Mouse (Mus musculus): ENCODE results near the gene Tmem199. TPM values are rescaled to one million over a fixed set of nuclear protein-coding genes. Genes with fewer than 3 reads are reported as not detected.

Gene Tmem199
- total RNA-seq, 1 experiment = 73.1 TPM

DNA sequence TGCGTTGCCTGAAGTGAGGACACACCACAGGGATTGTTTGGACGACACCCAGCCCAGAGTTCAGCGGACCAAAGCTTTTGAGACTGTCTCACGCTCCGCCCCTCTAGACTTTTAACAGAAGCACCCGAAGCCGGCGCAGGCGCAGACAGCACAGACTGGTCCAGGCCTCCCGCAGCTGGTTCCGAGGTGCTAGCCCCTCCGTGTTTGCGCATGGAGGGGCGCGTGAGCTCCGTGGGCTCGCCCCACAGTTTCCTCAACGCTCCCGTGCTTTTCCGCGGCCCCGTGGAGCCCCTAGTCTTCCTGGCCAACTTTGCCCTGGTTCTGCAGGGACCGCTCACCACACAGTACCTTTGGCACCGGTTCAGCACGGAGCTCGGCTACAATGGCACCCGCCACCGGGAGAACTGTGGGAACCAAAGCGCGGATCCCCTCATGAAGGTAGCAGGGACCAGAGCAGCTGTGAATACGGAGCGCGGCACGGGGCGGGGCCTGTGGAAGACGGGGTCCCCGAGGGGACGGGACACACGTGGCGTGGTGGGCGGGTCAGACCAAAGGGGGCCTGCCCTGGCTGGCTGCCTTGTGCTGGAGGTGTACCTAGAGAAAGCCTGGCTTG lies 46.3 kb downstream of the Tmem199 start, which contains the start of gene Slc46a1:
TSS of gene Slc46a1 (plus strand) at position 130 of the 613 bp plus-strand sequence.
- in situ Hi-C loops (cut with MboI; ENCODE audit: low sequenced_read_pairs in 2 of 2, unreplicated experiment in 2 of 2) = no loop called here
- Histone ChIP-seq H3K9me3 (ENCODE audit: control insufficient read depth, insufficient read depth, low read depth, low read length) (no peaks in the 10 kb centered on the region), H3K27ac (ENCODE audit: insufficient read depth, low read depth, low read length, poor library complexity, severe bottlenecking) (peak within 1 kb of the TSS; percentile 28), H3K4me3 (ENCODE audit: insufficient read depth in 1 of 2, low read depth in 1 of 2, low read length in 2 of 2, poor library complexity in 1 of 2, severe bottlenecking in 1 of 2) (peak within 1 kb of the TSS; percentile 89 to 92), H3K9ac (ENCODE audit: insufficient read depth, low read depth, low read length, poor library complexity, severe bottlenecking) (peak within 1 kb of the TSS; percentile 89), H3K4me1 (ENCODE audit: control insufficient read depth in 2 of 2, insufficient read depth in 2 of 2, low read length in 2 of 2, poor library complexity in 1 of 2) (peaks cover 0 to 20% of the 10 kb centered on the region in 2 experiments; a peak in 2 of 4 replicates), H3K36me3 (ENCODE audit: control insufficient read depth, insufficient read depth, low read length, poor library complexity, severe bottlenecking) (no peaks in the 10 kb centered on the region)
- TF ChIP-seq ZNF384 (IDR thresholded peaks at IDR 0.05; ENCODE audit: low read depth, low read length) (no peak), CHD2 (IDR thresholded peaks at IDR 0.05; ENCODE audit: low read depth, low read length) (no peak), MAFK (IDR thresholded peaks at IDR 0.05; ENCODE audit: insufficient read depth, low read depth, low read length) (no peak), HCFC1 (IDR thresholded peaks at IDR 0.05; ENCODE audit: borderline replicate concordance, insufficient read depth, low read length) (no peak), ZC3H11A (IDR thresholded peaks at IDR 0.05; ENCODE audit: borderline replicate concordance, low read depth, low read length) (no peak)
- DNase-seq (ENCODE audit: low read depth, low spot score) = peak; percentile 77

DNA sequence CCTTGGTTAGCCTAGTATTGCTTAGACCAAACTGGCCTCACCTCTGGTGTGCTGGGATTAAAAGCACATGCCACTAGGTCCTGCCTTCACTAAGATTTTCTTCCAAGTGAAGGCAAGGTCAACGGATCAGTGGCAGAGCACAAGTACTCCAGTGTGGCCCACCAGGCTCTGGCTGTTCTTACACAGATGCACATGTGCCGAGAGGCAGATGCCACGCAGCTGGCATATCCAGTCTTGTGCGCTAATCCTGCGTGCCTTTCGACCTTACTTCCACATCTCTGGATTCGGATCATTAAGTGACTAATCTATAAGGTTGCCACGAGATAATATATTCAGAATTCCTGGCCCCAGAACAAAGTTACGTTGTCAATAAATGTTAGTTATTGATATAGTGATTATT lies 46.9 kb downstream of the Tmem199 start:
- no peak overlapping the region for H3K27ac ChIP-seq (ENCODE audit: insufficient read depth, low read depth, low read length, poor library complexity, severe bottlenecking)
- H3K4me3 ChIP-seq (ENCODE audit: insufficient read depth in 1 of 2, low read depth in 1 of 2, low read length in 2 of 2, poor library complexity in 1 of 2, severe bottlenecking in 1 of 2) = peak overlapping the region in 1 of 2 experiments; percentile 92; a peak in 2 of 4 replicates
- H3K36me3 ChIP-seq (ENCODE audit: control insufficient read depth, insufficient read depth, low read length, poor library complexity, severe bottlenecking) = no peaks in the 10 kb centered on the region
- in situ Hi-C loops (cut with MboI; ENCODE audit: low sequenced_read_pairs in 2 of 2, unreplicated experiment in 2 of 2) = no loop called here
- no peak for DNase-seq (ENCODE audit: low read depth, low spot score)
- H3K9ac ChIP-seq (ENCODE audit: insufficient read depth, low read depth, low read length, poor library complexity, severe bottlenecking) = 0 out of 2 replicates have a peak overlapping the region, but pooled peaks have one; percentile 7
- peaks cover 0 to 20% of the 10 kb centered on the region in 2 experiments; a peak in 2 of 4 replicates for H3K4me1 ChIP-seq (ENCODE audit: control insufficient read depth in 2 of 2, insufficient read depth in 2 of 2, low read length in 2 of 2, poor library complexity in 1 of 2)
- TF ChIP-seq ZC3H11A (IDR thresholded peaks at IDR 0.05; ENCODE audit: borderline replicate concordance, low read depth, low read length) = no peak
- no peak for TF ChIP-seq ZNF384 (IDR thresholded peaks at IDR 0.05; ENCODE audit: low read depth, low read length)
- TF ChIP-seq HCFC1 (IDR thresholded peaks at IDR 0.05; ENCODE audit: borderline replicate concordance, insufficient read depth, low read length) = no peak
- TF ChIP-seq MAFK (IDR thresholded peaks at IDR 0.05; ENCODE audit: insufficient read depth, low read depth, low read length) = no peak
- TF ChIP-seq CHD2 (IDR thresholded peaks at IDR 0.05; ENCODE audit: low read depth, low read length) = no peak
- H3K9me3 ChIP-seq (ENCODE audit: control insufficient read depth, insufficient read depth, low read depth, low read length) = no peaks in the 10 kb centered on the region

DNA sequence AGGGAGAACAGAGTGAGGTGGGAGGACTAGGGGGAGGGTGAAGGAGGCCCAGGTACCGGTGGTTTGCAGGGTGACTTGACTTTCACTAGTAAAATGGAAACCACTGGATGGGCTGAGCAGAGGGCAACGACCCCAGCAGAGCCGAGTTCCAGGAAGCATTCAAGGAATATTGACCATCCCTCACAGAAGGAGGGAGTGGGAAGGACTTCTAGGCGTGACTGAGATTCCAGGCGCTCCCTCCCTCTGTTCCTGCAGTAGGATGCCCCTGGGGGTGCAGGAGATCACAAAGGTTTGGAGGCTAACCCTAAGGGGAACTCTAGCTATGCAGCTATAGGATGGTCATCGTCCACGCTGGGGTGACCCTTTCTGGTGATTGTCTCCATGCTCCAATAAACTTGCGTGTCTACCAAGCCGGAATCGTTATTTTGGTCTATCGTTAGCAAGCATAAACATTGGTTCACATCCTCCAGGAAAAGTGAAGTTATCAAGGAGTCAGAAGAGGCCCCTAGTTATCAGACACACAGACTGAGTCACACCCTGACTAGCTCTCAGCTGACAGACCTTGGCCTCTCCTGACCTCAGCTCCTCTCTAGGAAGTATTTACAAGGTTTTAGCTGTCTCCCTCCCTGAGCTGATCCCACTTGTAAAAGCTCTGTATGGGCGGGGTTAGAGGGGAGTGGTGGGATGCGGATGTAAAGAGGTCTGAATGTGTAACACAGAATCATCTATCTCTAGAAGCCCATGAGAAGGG lies 48.5 kb downstream of the Tmem199 start:
- no peaks in the 10 kb centered on the region for H3K36me3 ChIP-seq (ENCODE audit: control insufficient read depth, insufficient read depth, low read length, poor library complexity, severe bottlenecking)
- H3K4me1 ChIP-seq (ENCODE audit: control insufficient read depth in 2 of 2, insufficient read depth in 2 of 2, low read length in 2 of 2, poor library complexity in 1 of 2) = peaks cover 0 to 20% of the 10 kb centered on the region in 2 experiments; a peak in 2 of 4 replicates
- TF ChIP-seq CHD2 (IDR thresholded peaks at IDR 0.05; ENCODE audit: low read depth, low read length) (no peak), MAFK (IDR thresholded peaks at IDR 0.05; ENCODE audit: insufficient read depth, low read depth, low read length) (no peak), ZNF384 (IDR thresholded peaks at IDR 0.05; ENCODE audit: low read depth, low read length) (no peak), HCFC1 (IDR thresholded peaks at IDR 0.05; ENCODE audit: borderline replicate concordance, insufficient read depth, low read length) (no peak), ZC3H11A (IDR thresholded peaks at IDR 0.05; ENCODE audit: borderline replicate concordance, low read depth, low read length) (no peak)
- no peak for DNase-seq (ENCODE audit: low read depth, low spot score)
- in situ Hi-C loops (cut with MboI; ENCODE audit: low sequenced_read_pairs in 2 of 2, unreplicated experiment in 2 of 2) = no loop called here
- no peak overlapping the region for H3K9ac ChIP-seq (ENCODE audit: insufficient read depth, low read depth, low read length, poor library complexity, severe bottlenecking)
- no peak overlapping the region for H3K4me3 ChIP-seq (ENCODE audit: insufficient read depth in 1 of 2, low read depth in 1 of 2, low read length in 2 of 2, poor library complexity in 1 of 2, severe bottlenecking in 1 of 2)
- no peaks in the 10 kb centered on the region for H3K9me3 ChIP-seq (ENCODE audit: control insufficient read depth, insufficient read depth, low read depth, low read length)
- no peak overlapping the region for H3K27ac ChIP-seq (ENCODE audit: insufficient read depth, low read depth, low read length, poor library complexity, severe bottlenecking)

DNA sequence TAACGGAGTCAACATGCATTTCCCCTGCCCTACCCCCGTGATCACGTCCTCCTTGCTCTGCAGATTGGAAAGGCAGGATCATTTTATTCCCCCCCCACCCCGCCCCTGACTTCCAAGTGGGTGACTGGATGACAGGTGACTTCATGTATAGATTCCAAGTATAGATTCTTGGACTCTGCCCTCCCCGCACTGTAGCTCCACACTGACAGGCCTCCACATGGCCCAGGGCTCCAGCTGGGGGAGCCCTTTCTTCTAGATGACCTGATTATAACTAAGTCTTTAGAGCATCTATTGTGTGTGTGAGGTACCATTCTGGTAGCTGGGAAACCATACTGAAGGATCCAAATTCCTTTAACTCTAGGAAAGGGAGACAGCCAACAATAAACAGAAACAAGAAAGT lies 49.3 kb downstream of the Tmem199 start:
- Histone ChIP-seq H3K4me1 (ENCODE audit: control insufficient read depth in 2 of 2, insufficient read depth in 2 of 2, low read length in 2 of 2, poor library complexity in 1 of 2) (peaks cover 0 to 20% of the 10 kb centered on the region in 2 experiments; a peak in 2 of 4 replicates), H3K4me3 (ENCODE audit: insufficient read depth in 1 of 2, low read depth in 1 of 2, low read length in 2 of 2, poor library complexity in 1 of 2, severe bottlenecking in 1 of 2) (no peak overlapping the region), H3K27ac (ENCODE audit: insufficient read depth, low read depth, low read length, poor library complexity, severe bottlenecking) (no peak overlapping the region), H3K9ac (ENCODE audit: insufficient read depth, low read depth, low read length, poor library complexity, severe bottlenecking) (no peak overlapping the region), H3K9me3 (ENCODE audit: control insufficient read depth, insufficient read depth, low read depth, low read length) (no peaks in the 10 kb centered on the region), H3K36me3 (ENCODE audit: control insufficient read depth, insufficient read depth, low read length, poor library complexity, severe bottlenecking) (no peaks in the 10 kb centered on the region)
- TF ChIP-seq MAFK (IDR thresholded peaks at IDR 0.05; ENCODE audit: insufficient read depth, low read depth, low read length) = no peak
- no peak for TF ChIP-seq ZNF384 (IDR thresholded peaks at IDR 0.05; ENCODE audit: low read depth, low read length)
- TF ChIP-seq CHD2 (IDR thresholded peaks at IDR 0.05; ENCODE audit: low read depth, low read length) = no peak
- no peak for TF ChIP-seq HCFC1 (IDR thresholded peaks at IDR 0.05; ENCODE audit: borderline replicate concordance, insufficient read depth, low read length)
- no peak for TF ChIP-seq ZC3H11A (IDR thresholded peaks at IDR 0.05; ENCODE audit: borderline replicate concordance, low read depth, low read length)
- DNase-seq (ENCODE audit: low read depth, low spot score) = no peak
- in situ Hi-C loops (cut with MboI; ENCODE audit: low sequenced_read_pairs in 2 of 2, unreplicated experiment in 2 of 2) = no loop called here
